Mouse (Mus musculus): ENCODE measurements around the gene Dnm3.

DNA sequence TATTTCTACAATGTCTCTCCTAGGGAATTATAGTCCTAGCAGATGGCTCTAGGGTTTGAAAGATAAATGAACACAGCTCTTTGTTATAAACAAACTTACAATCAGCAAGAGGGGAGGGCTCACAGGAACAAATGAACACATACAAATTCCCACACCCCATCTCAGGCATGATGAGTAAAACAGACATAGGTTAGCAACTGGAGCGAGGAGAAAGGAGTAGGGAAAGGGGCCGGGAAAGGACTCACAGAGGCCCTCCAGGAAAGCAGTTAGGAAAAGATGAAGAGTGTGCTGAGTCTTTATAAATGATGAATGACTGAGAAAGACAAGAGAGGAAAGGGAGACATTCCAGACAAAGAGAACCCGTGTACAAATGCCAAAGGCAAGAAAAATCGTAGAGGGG is 175.4 kb downstream of the Dnm3 start:
- TF ChIP-seq MAFK (IDR thresholded peaks at IDR 0.05; ENCODE audit: insufficient read depth, low read depth, low read length) (no peak), ZC3H11A (IDR thresholded peaks at IDR 0.05; ENCODE audit: borderline replicate concordance, low read depth, low read length) (no peak), CHD2 (IDR thresholded peaks at IDR 0.05; ENCODE audit: low read depth, low read length) (no peak), ZNF384 (IDR thresholded peaks at IDR 0.05; ENCODE audit: low read depth, low read length) (no peak), HCFC1 (IDR thresholded peaks at IDR 0.05; ENCODE audit: borderline replicate concordance, insufficient read depth, low read length) (no peak)

All from ES-E14 (cell line).